ENCODE assay signal across 18 mouse cellular contexts in genomic region chr3:10681938-10682337, GRCm38 (mm10).
"Had no signal": no experiment of that assay in that cellular context is flagged by ENCODE, and none has a peak within 500 bp of the region (broad histone marks: within the 10 kb centered on the region; RNA-seq: fewer than 3 reads in every experiment).

No protein-coding gene starts in this region.

- H3K9me3 ChIP-seq: liver, embryonic 15.5 days; midbrain, embryonic 10.5 days; midbrain, embryonic 12.5 days; neural tube, embryonic 13.5 days; neural tube, embryonic 15.5 days; stomach, embryonic 15.5 days had no signal

- ATAC-seq: liver, postnatal 0 days; midbrain, embryonic 16.5 days had no signal

- H3K4me3 ChIP-seq: liver, embryonic 15.5 days; midbrain, embryonic 10.5 days; midbrain, embryonic 12.5 days; myocyte; neural tube, embryonic 13.5 days; neural tube, embryonic 15.5 days; stomach, embryonic 15.5 days had no signal

- H3K36me3 ChIP-seq: liver, embryonic 15.5 days; midbrain, embryonic 10.5 days; midbrain, embryonic 12.5 days; neural tube, embryonic 13.5 days; neural tube, embryonic 15.5 days; stomach, embryonic 15.5 days had no signal

- H3K4me2 ChIP-seq: liver, embryonic 15.5 days; lung, embryonic 14.5 days; midbrain, embryonic 12.5 days; neural tube, embryonic 13.5 days; neural tube, embryonic 15.5 days; stomach, embryonic 15.5 days had no signal

- H3K9ac ChIP-seq: liver, embryonic 15.5 days; liver, postnatal 0 days; lung, embryonic 14.5 days; midbrain, embryonic 12.5 days; neural tube, embryonic 13.5 days; neural tube, embryonic 15.5 days; stomach, embryonic 15.5 days had no signal

- DNase-seq: liver, postnatal 0 days; lung, embryonic 14.5 days; lung, postnatal 10 days; lung, postnatal 4 days; midbrain, embryonic 14.5 days; right cerebral cortex, postnatal 14 days; thymus, adult 18-20 months; thymus, postnatal 25 days; thymus, postnatal 4 days had no signal

- H3K27ac ChIP-seq: liver, embryonic 15.5 days; midbrain, embryonic 10.5 days; midbrain, embryonic 12.5 days; neural tube, embryonic 13.5 days; neural tube, embryonic 15.5 days; stomach, embryonic 15.5 days; stomach, postnatal 0 days had no signal

- H3K27me3 ChIP-seq: liver, embryonic 15.5 days; midbrain, embryonic 12.5 days; neural tube, embryonic 13.5 days; neural tube, embryonic 15.5 days; stomach, embryonic 15.5 days had no signal

- H3K4me1 ChIP-seq: liver, embryonic 15.5 days; neural tube, embryonic 13.5 days; stomach, embryonic 15.5 days had no signal
